Mouse (Mus musculus) midbrain, embryonic 12.5 days (tissue): Measurements from ENCODE around the gene Rcbtb1. TPM values are rescaled to one million over a fixed set of nuclear protein-coding genes. Genes with fewer than 3 reads are reported as not detected.

Source experiments
- ATAC-seq: fragments of 200-750 bp; cut with Nextera tagmentation; 2 replicates; pipeline ENCODE4 v1.8.0; 2017; ENCODE audit warnings: low read depth, moderate TSS enrichment, moderate library complexity; ENCODE audit not compliant: low FRiP score
- H3K27ac ChIP-seq: fragments of 300-500 bp; sonication (generic); replicated peaks from 2 replicates; pipeline ENCODE4 v1.5.1; 2016; ENCODE audit warnings: mild to moderate bottlenecking
- H3K27me3 ChIP-seq: fragments of 300-500 bp; sonication (generic); 2 replicates; pipeline ENCODE4 v1.6.1; 2016; ENCODE audit warnings: mild to moderate bottlenecking
- H3K36me3 ChIP-seq: fragments of 300-500 bp; sonication (generic); 2 replicates; pipeline ENCODE4 v1.6.1; 2016
- H3K4me1 ChIP-seq: fragments of 300-500 bp; sonication (generic); 2 replicates; pipeline ENCODE4 v1.6.1; 2016
- H3K4me2 ChIP-seq: fragments of 300-500 bp; sonication (generic); replicated peaks from 2 replicates; pipeline ENCODE4 v1.6.1; 2016; ENCODE audit warnings: mild to moderate bottlenecking, moderate library complexity
- H3K4me3 ChIP-seq: fragments of 300-500 bp; sonication (generic); 2 replicates; pipeline ENCODE4 v1.5.1; 2016; ENCODE audit warnings: mild to moderate bottlenecking
- H3K9ac ChIP-seq: fragments of 300-500 bp; sonication (generic); replicated peaks from 2 replicates; pipeline ENCODE4 v1.6.1; 2016; ENCODE audit warnings: mild to moderate bottlenecking, moderate library complexity
- H3K9me3 ChIP-seq: fragments of 300-500 bp; sonication (generic); 2 replicates; pipeline ENCODE4 v1.6.1; 2016; ENCODE audit warnings: mild to moderate bottlenecking
- WGBS: fragments of 180-500 bp; shearing (Covaris S2); methylation state at CpG from one replicate; pipeline ENCODE4 v1.1.7; 2016; 5-methylcytosine and 5-hydroxymethylcytosine counted together
- polyA plus RNA-seq: library from polyadenylated mRNA; unstranded; fragments of >200 nt; fragmentation: Nextera tagmentation; extraction: Ambion mirVana; gene quantifications from 2 replicates; pipeline ENCODE4 v1.2.1, GENCODE M21; 2016

The Rcbtb1 gene
- polyA plus RNA-seq = 121 and 122 TPM in 2 replicates

DNA sequence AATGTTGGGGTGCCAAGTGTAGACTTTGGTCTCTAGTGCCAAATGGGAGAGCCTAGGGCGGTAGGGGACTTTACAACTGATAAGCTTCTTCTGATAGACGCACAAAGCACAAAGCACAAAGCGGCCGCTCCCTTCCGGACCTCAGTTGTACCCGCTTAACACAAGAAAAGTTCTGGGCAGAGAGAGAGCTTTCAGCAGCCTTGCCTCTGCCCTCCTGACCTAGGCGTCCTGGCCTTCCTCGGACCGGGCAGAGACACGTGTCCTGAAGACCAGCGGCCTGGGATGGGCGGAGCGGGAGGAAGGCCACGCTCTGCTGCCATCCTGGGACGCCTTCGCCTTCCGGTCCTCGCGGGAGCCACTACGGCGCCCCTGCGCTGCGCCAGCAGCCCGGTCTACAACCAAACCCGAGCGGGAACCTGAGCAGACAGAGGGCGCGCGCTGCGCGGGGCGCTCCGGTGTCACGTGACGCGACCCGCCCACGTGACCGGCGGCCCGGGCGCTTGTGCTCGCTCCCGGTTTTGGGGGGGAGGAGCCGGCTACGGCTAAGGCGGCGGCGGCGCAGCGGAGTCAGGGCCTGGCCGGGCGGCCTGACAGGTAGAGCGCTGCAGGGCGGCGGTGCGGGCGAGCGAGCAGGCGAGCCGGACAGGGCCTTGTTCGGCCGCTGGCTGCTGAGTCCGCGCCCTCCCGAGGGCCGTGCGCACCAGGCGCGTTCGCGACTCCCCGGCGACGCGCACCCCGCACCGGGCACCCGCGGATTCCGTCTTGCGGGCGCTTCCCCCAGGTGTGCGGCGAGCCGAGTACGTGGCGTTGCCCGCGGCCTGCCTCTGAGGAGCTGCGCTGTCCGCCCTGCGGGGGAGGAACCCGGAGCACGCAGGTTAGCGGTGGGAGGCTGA, at the start of gene Rcbtb1:
Gene Rcbtb1, plus strand, starts transcription at position 499 of the 893 bp plus-strand sequence.
- Histone ChIP-seq H3K9ac (peak within 1 kb of the TSS; percentile 93), H3K9me3 (no peaks in the 10 kb centered on the region), H3K36me3 (no peaks in the 10 kb centered on the region), H3K4me2 (peak within 1 kb of the TSS; percentile 60), H3K27me3 (no peaks in the 10 kb centered on the region), H3K27ac (peak within 1 kb of the TSS; percentile 98), H3K4me3 (peak within 1 kb of the TSS; percentile 83), H3K4me1 (peaks cover 34% of the 10 kb centered on the region)
- under 1% methylated on average over 79 of the region's 96 CpGs for WGBS
- ATAC-seq = peak; percentile 95

DNA sequence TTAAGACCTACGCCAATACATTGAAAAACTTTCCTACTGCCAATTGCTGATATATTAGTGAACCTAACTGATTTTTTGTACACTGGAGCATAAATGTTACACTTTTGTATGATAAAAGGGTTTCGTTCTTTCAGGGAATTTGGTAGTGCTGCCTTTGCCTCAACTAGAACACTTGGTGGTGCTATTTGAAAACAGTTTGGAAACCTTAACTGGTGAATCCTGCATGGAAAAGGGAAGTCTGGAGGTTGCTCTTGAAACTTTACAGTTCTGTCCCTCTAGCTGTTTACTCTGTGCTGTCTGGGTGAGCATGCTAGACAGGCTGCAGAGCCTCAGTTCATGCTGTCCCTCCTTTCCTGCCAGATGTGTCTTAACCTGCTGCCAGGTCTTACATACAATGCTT, 45.4 kb upstream of the Rcbtb1 start:
- Histone ChIP-seq H3K27ac (no peak overlapping the region), H3K4me2 (no peak overlapping the region), H3K4me1 (no peaks in the 10 kb centered on the region), H3K9me3 (no peaks in the 10 kb centered on the region), H3K27me3 (no peaks in the 10 kb centered on the region), H3K9ac (no peak overlapping the region), H3K4me3 (no peak overlapping the region), H3K36me3 (no peaks in the 10 kb centered on the region)
- WGBS = 77% methylated on average over 2 of the region's 2 CpGs
- no peak for ATAC-seq

DNA sequence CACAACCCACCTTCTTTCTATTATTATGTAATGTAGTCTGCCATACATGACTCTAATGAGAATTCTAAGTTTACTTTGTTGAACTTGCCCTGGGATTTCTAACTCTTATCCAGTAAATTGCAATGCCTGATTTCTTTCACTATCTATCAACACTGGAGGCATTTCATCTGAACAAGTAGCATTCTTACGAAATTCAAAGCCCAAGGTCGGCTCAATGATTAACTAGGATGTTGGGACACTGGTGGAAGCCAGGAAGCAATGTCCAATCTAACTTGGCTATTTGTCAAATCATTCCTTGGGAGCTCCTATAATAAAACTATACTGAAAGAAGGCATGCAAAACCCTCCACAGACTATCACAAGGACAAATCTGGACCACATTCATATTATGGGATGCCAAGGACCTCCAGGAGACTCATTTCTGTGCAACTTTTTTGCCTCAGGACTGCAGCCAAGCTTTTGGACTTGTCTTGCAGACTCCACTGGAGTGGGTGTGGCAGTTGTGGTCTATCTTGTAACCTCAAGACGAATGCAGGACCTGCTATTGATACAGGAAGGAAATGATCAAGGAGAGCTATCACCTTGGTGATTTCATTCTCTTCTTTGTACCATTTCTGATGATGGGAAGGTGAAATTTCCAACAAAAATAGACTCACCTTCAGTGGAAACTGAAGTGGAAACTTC, 43.9 kb upstream of the Rcbtb1 start:
- Histone ChIP-seq H3K9ac (no peak overlapping the region), H3K27me3 (no peaks in the 10 kb centered on the region), H3K4me3 (no peak overlapping the region), H3K4me1 (no peaks in the 10 kb centered on the region), H3K36me3 (no peaks in the 10 kb centered on the region), H3K27ac (no peak overlapping the region), H3K4me2 (no peak overlapping the region), H3K9me3 (no peaks in the 10 kb centered on the region)
- WGBS = 78% methylated on average over 3 of the region's 3 CpGs
- ATAC-seq = no peak

DNA sequence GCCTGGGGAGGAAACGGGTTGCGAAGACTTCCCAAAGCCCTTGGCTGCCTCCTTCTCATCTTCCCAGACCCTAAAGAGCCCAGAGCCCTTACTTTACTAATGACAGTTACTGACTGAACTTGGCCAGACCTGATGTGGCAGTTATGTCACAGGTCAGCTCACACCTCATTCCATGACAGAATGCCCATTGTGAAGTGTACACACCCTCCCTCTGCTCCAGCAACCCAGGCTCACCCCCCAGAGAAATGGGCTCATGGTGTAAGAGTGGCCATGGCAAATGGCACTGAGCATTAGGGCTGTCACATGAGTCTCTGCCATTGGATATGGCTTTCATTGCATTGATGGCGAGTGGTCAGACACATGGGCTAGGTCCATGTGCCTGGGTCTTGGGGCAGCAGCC, 22.4 kb upstream of the Rcbtb1 start, which contains the start of gene Gm5142:
Gene Gm5142, minus strand, starts transcription at position 101 of the 400 bp plus-strand sequence.
- H3K36me3 ChIP-seq = no peaks in the 10 kb centered on the region
- no peaks in the 10 kb centered on the region for H3K4me1 ChIP-seq
- no peak within 1 kb of the TSS for H3K27ac ChIP-seq
- no peak within 1 kb of the TSS for H3K9ac ChIP-seq
- no peak within 1 kb of the TSS for H3K4me3 ChIP-seq
- ATAC-seq = no peak
- WGBS = 89% methylated on average over 3 of the region's 3 CpGs
- H3K9me3 ChIP-seq = no peaks in the 10 kb centered on the region
- H3K4me2 ChIP-seq = no peak within 1 kb of the TSS
- no peaks in the 10 kb centered on the region for H3K27me3 ChIP-seq

DNA sequence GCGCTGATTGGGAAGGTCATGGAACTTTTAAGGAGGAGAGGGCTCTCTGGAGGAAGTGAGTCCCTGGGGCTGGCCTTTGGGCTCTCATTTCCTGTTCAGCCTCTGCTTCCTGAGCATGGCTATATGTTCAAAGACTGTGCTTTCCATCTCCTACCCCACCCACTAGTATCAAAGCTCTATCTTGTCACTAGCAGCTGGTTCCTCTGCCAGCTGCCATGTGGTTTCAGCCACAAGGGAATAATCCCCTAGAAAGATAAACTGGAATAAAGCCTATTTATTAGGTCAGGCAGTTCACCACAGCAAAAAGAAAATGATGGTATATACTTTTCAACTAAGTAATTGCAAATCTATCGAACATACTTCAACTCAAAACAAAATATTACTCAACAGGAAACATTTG, 18.3 kb upstream of the Rcbtb1 start:
- no peak overlapping the region for H3K4me3 ChIP-seq
- ATAC-seq = no peak
- no peaks in the 10 kb centered on the region for H3K4me1 ChIP-seq
- H3K27ac ChIP-seq = no peak overlapping the region
- H3K36me3 ChIP-seq = no peaks in the 10 kb centered on the region
- no peaks in the 10 kb centered on the region for H3K27me3 ChIP-seq
- WGBS = 88% methylated on average over 2 of the region's 2 CpGs
- no peak overlapping the region for H3K4me2 ChIP-seq
- no peak overlapping the region for H3K9ac ChIP-seq
- no peaks in the 10 kb centered on the region for H3K9me3 ChIP-seq

DNA sequence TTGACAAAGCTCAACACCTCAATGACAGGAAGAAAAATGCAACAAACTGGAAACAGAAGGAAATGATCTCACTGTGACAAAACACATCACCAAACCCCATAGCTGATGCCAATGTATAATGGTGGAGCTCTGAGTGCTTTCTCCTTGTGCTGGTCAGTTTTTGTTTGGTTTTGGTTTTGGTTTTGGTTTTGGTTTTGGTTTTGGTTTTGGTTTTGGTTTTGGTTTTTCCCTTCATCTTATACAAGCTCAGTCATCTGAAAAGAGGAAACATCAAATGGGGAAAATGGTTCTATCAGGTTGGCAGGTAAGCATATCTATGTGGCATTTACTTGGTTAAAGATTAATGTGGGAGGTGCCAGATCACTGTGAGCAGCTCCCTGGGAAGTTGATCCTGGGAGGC, 15.5 kb upstream of the Rcbtb1 start:
- Histone ChIP-seq H3K9ac (no peak overlapping the region), H3K36me3 (no peaks in the 10 kb centered on the region), H3K9me3 (no peaks in the 10 kb centered on the region), H3K4me1 (no peaks in the 10 kb centered on the region), H3K27me3 (no peaks in the 10 kb centered on the region), H3K4me3 (no peak overlapping the region), H3K27ac (no peak overlapping the region), H3K4me2 (no peak overlapping the region)
- no peak for ATAC-seq

DNA sequence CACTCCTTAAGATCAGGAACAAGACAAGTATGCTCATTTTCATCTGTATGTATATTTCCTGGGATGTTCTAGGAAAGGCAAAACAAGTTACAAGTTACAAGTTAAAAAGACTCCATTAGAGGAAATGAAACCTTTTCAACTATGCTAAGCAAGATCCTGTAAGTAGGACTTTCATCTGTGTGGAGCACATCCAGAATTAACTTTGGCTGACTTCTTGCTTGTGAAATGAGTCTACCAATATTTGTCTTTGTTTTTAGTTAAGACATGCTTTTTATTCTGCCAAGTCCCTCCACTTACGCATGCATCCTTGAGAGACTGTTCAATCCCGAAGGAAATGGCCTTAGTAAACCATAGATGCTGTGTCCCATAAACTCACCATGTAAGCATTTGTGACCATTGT, 14.9 kb upstream of the Rcbtb1 start:
- no peaks in the 10 kb centered on the region for H3K27me3 ChIP-seq
- H3K4me3 ChIP-seq = no peak overlapping the region
- H3K4me1 ChIP-seq = no peaks in the 10 kb centered on the region
- no peak overlapping the region for H3K9ac ChIP-seq
- 87% methylated on average over 2 of the region's 2 CpGs for WGBS
- H3K4me2 ChIP-seq = no peak overlapping the region
- ATAC-seq = no peak
- no peaks in the 10 kb centered on the region for H3K36me3 ChIP-seq
- H3K27ac ChIP-seq = no peak overlapping the region
- no peaks in the 10 kb centered on the region for H3K9me3 ChIP-seq

DNA sequence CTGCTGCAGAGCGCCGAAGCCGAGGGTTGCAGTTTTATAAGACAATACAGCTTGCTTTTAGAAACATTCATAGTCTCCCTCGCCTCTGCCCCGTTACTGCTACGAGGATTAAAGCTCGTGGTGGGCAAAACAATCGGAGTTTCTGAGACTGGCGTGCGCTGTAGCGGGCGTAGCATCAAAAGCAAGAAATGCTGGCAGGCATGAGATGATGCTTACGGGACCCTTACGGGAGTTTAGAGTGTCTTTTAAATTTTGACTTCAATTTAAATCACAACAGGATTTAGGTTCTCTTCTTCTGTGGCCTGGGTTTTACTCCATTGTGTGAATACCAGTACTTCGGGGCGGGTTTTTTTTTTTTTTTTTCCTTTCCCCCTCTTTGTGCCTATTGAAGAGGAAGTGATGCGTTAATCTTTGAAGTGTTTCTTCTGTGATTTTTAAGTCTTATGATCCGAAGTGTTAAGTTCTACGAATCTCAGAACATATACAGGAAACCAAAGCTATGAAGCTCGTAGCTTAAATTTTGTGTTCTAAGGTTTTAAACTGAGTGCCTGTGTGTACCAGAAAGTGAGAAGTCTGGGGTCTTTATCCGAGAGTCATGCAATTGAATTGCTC, 701 bp downstream of the Rcbtb1 start:
- no peak for ATAC-seq
- Histone ChIP-seq H3K27me3 (no peaks in the 10 kb centered on the region), H3K9ac (peak overlapping the region; percentile 93), H3K27ac (peak overlapping the region; percentile 98), H3K9me3 (no peaks in the 10 kb centered on the region), H3K4me3 (peak overlapping the region; percentile 83), H3K36me3 (no peaks in the 10 kb centered on the region), H3K4me2 (peak overlapping the region; percentile 60), H3K4me1 (peaks cover 38% of the 10 kb centered on the region)
- under 1% methylated on average over 21 of the region's 21 CpGs for WGBS

DNA sequence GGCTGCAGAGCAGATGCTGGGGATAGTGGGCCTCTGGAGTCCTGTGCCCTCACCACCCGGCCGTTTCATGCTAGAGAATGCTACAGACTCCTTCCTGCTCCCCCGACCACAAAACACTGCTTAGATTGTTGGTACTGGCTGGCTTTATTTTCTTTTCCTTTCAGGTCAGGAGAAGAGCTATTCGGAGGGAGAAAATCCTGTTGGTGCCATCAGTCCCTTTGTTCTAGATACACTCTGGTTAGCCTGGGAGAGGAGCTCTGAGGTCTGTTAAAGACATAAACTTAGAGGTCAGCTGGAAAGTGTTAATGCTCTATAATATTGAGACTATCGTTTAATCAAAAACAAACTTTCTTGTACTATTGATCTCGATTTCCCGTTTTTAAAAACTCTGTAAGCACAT, 4.5 kb downstream of the Rcbtb1 start:
- no peak for ATAC-seq
- no peaks in the 10 kb centered on the region for H3K27me3 ChIP-seq
- H3K9ac ChIP-seq = peak overlapping the region; percentile 43
- H3K36me3 ChIP-seq = peaks cover 6% of the 10 kb centered on the region; the same call in 1 of the 2 replicates
- peak overlapping the region; percentile 78 for H3K27ac ChIP-seq
- H3K4me3 ChIP-seq = peak overlapping the region; percentile 20
- no peaks in the 10 kb centered on the region for H3K9me3 ChIP-seq
- peak overlapping the region; percentile 60 for H3K4me2 ChIP-seq
- 15% methylated on average over 7 of the region's 7 CpGs for WGBS
- peaks cover 48% of the 10 kb centered on the region for H3K4me1 ChIP-seq

DNA sequence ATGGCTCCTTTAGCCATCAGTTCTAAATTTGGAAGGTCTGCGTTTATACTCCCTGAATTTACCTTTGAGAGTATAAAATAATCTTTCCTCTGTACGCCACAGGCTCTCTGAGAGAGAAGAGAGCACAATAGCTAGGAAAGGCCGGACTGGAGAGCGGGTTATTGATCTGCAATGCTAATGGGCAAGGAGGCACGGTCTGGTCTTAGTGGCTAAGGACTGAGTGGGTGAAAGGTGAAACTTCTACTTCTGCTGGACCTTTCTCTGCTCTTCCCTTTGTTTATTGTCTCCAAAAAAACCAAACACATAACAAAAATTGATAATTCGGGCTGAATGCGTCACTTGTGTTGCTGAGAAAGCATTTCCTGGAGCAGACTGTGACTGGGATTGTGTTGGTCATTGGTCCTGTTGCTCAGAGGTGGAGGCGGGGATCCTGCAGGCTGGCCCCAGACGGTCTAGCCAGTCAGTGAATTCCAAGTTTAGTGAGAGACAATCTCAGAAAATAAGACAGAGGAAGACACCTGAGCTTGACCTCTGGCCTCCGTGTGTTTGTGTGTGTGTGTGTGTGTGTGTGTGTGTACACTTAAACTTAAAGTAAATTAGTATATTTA, 5.1 kb downstream of the Rcbtb1 start:
- H3K4me1 ChIP-seq = peaks cover 48% of the 10 kb centered on the region
- H3K27me3 ChIP-seq = no peaks in the 10 kb centered on the region
- peak overlapping the region; percentile 12; the same call in 1 of the 2 replicates for H3K9ac ChIP-seq
- no peaks in the 10 kb centered on the region for H3K9me3 ChIP-seq
- H3K36me3 ChIP-seq = peaks cover 11% of the 10 kb centered on the region
- WGBS = 30% methylated on average over 10 of the region's 10 CpGs
- H3K4me3 ChIP-seq = no peak overlapping the region
- peak overlapping the region; percentile 60 for H3K4me2 ChIP-seq
- ATAC-seq = no peak
- no peak overlapping the region; the same call in 1 of the 2 replicates for H3K27ac ChIP-seq

DNA sequence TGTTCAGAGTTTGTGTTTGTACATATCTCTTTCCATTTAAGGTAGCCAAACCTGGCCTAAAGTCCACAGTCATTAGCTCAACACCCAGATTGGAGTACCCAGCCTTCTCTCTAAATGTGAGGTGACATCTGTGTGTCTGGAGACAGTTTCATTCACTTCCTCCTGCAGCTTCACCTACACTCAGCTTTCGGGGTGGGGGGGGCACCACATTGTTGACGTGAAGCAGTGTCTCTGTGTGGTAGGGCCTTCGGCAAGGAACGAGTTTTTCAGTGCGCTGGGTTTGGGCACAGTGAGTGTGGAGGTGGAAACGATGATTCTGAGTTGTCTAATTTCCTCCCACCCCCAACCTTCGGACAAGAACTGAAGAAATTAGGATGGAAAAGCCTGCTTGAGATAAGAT, 8.0 kb downstream of the Rcbtb1 start:
- Histone ChIP-seq H3K4me2 (no peak overlapping the region), H3K27me3 (no peaks in the 10 kb centered on the region), H3K9ac (no peak overlapping the region), H3K4me3 (no peak overlapping the region), H3K27ac (no peak overlapping the region), H3K36me3 (peaks cover 30% of the 10 kb centered on the region), H3K9me3 (no peaks in the 10 kb centered on the region), H3K4me1 (peaks cover 33% of the 10 kb centered on the region)
- 96% methylated on average over 7 of the region's 7 CpGs for WGBS
- ATAC-seq = no peak
